Mouse (Mus musculus) lung, postnatal 0 days (tissue): ENCODE data around the gene Prickle2.

Experiments
- CTCF ChIP-seq: IDR thresholded peaks from 2 replicates; pipeline ENCODE4 v1.5.1; 2016; ENCODE audit warnings: antibody characterized with exemption, mild to moderate bottlenecking
- EP300 ChIP-seq: IDR thresholded peaks from 2 replicates; pipeline ENCODE4 v1.6.1; 2016; ENCODE audit warnings: antibody characterized with exemption, mild to moderate bottlenecking, control low read depth

GRCm38 (mm10) chr6:92728514-92728913 lies 22.6 kb upstream of the Prickle2 start:
- TF ChIP-seq EP300: no peak
- no peak for TF ChIP-seq CTCF
